Mouse (Mus musculus) neural tube, postnatal 0 days (tissue): ENCODE measurements around the gene Gucy2d. TPM values are rescaled to one million over a fixed set of nuclear protein-coding genes. Genes with fewer than 3 reads are reported as not detected.

Experiments used
- polyA plus RNA-seq: library from polyadenylated mRNA; unstranded; fragments of >200 nt; fragmentation: Nextera tagmentation; extraction: Ambion mirVana; gene quantifications from 2 replicates; pipeline ENCODE4 v1.2.1, GENCODE M21; 2015

The Gucy2d gene
- polyA plus RNA-seq, result 0.43 and 0.85 TPM in 2 replicates

GRCm38 (mm10) chr7:98439956-98440466 lies at the start of gene Gucy2d:
Gene Gucy2d (plus strand): TSS chr7:98440416.

GRCm38 (mm10) chr7:98489131-98489530 lies 48.9 kb downstream of the Gucy2d start, which contains the start of gene Lrrc32:
Gene Lrrc32 (plus strand): TSS chr7:98489283.

Other genes starting within 250 kb of the Gucy2d start
- gene B3gnt6, start 240.9 kb upstream of the Gucy2d start, polyA plus RNA-seq, result 0.62 and 0.99 TPM in 2 replicates
- 22.7 and 25.5 TPM in 2 replicates for gene Acer3, start 119.2 kb upstream of the Gucy2d start, polyA plus RNA-seq
- 6.9 TPM in 2 replicates for gene Tsku, start 79.1 kb upstream of the Gucy2d start, polyA plus RNA-seq
- 4.7 and 4.9 TPM in 2 replicates for gene Lrrc32, start 48.9 kb downstream of the Gucy2d start, polyA plus RNA-seq
- 16.8 and 17.0 TPM in 2 replicates for gene Emsy, start 216.4 kb downstream of the Gucy2d start, polyA plus RNA-seq